Mouse (Mus musculus): ENCODE data around the gene Ctrc.

Ctrc gene

DNA sequence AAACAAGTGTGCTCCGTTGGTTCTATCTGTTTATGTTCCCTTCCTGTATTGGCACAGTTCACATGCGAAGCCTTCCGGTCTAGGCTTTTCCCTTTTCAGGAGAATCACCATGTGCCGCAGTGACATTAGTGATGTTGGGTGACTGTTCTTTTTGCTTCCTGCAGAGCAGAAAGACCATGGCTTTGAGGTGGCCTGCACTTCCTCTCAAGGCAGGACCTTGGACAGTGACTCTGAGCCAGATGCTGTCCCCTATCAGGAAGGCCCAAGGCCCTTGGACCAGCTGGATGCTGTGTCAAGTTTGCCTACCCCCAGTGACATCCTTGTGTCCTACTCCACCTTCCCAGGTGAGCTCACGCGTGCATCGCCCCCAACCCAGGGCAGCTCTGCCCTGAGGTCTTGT lies 34.8 kb downstream of the Ctrc start:
- POLR2A ChIA-PET, result interaction anchor here in 3 of 4 experiments (1.2 to 1.6 kb wide), 4 partner anchors 18 to 193 kb away, joined by 3 to 9 read pairs (median 6); partner anchors contain the start of genes Casp9 (in 3 of the 3) and Tmem82 (in 1 of the 3)
- CTCF ChIA-PET, result interaction anchor here in 2 of 4 experiments (0.8 to 1.5 kb wide), 4 partner anchors 8 to 46 kb away, joined by 3 to 5 read pairs (median 4); no protein-coding TSS in a partner anchor

- CTCF ChIA-PET, result interaction anchor here in 3 of 4 experiments (0.5 to 1.5 kb wide), 8 partner anchors 8 to 159 kb away, joined by 3 to 8 read pairs (median 4); partner anchors contain the start of gene Casp9 (in 1 of the 3)
- POLR2A ChIA-PET, result interaction anchor here in 3 of 4 experiments (1.2 to 1.6 kb wide), 4 partner anchors 17 to 193 kb away, joined by 3 to 9 read pairs (median 6); partner anchors contain the start of genes Casp9 (in 3 of the 3) and Tmem82 (in 1 of the 3)
Observed at GRCm38 (mm10) chr4:141810975-141811374, 35.2 kb downstream of the Ctrc start.

DNA sequence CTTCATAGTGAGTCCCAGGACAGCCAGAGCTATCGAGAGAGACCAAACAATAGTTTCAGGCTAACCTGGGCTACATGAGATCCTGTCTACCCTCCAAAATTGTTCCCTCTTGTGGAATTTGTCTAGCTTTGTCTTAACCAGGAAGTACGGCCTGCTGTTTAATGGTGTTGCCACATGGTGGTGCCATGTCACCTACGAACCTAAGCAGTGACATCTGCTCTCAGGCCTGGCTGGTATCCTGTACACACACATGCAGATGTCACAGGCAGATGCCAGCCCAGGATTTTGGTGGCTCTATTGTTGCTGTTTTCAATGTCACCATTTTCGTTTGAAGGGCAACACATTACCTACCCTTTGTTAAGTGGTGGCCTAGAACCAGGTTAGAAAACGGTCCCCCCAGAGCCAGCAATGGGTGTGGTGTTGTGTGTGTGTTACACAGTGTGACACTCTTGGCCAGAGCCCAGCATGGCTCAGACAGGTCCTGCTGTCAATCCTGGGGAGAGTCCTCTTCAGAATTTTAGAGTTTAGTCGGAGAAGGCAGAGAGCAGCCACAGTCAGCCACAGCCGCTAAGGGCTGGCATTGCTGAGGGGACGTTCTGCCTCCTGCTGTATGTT lies 36.2 kb downstream of the Ctrc start:
- POLR2A ChIA-PET, result interaction anchor here in 2 of 4 experiments (0.7 to 1.6 kb wide), 5 partner anchors 9 to 50 kb away, joined by 3 to 6 read pairs (median 3); partner anchors contain the start of gene Casp9 (in 2 of the 2)
- CTCF ChIA-PET, result interaction anchor here in 3 of 4 experiments (0.6 to 1.2 kb wide), 23 partner anchors 9 to 394 kb away, joined by 3 to 7 read pairs (median 4); partner anchors contain the start of genes Casp9 (in 2 of the 3), Cela2a (in 1 of the 3) and Clcnkb (in 1 of the 3)

DNA sequence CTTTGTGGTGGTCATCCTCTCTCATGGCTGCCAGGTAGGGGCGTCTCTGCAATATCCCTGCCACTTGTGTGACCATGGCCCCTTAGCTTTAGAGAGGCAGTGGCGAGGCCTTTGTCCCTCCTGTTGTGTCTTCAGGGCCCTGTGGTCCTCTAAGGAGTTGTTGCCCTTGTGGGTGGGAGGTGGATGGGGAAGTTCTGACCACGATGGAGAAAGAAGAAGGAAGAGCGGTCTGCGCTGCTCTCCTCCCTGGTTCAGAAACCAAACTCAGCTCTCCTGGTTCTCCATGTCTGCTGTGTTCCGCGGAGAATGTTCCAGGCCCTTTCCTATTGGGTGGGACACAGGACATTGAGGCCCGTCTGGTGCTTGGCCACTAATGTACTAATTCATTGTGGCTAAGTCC lies 40.3 kb downstream of the Ctrc start:
- POLR2A ChIA-PET, result no interaction called here
- CTCF ChIA-PET, result interaction anchor here in 1 of 4 experiments (1.4 kb wide), 1 partner anchor 188 kb away, joined by 4 read pairs; no protein-coding TSS in a partner anchor

- ChIA-PET CTCF (no interaction called here), POLR2A (interaction anchor here in 2 of 4 experiments (0.7 to 1.0 kb wide), 2 partner anchors 13 to 74 kb away, joined by 3 to 6 read pairs; partner anchors contain the start of gene Dnajc16 (in 1 of the 2))
Observed at GRCm38 (mm10) chr4:141804105-141804504, 42.1 kb downstream of the Ctrc start.

GRCm38 (mm10) chr4:141797545-141797944 lies 48.6 kb downstream of the Ctrc start:
- POLR2A ChIA-PET, result no interaction called here
- CTCF ChIA-PET, result interaction anchor here in 1 of 4 experiments (0.6 kb wide), 1 partner anchor 165 kb away, joined by 3 read pairs; no protein-coding TSS in a partner anchor

GRCm38 (mm10) chr4:141796954-141797353 lies 49.2 kb downstream of the Ctrc start:
- POLR2A ChIA-PET, result no interaction called here
- CTCF ChIA-PET, result interaction anchor here in 2 of 4 experiments (0.6 to 0.7 kb wide), 2 partner anchors 166 to 582 kb away, joined by 3 read pairs; no protein-coding TSS in a partner anchor

DNA sequence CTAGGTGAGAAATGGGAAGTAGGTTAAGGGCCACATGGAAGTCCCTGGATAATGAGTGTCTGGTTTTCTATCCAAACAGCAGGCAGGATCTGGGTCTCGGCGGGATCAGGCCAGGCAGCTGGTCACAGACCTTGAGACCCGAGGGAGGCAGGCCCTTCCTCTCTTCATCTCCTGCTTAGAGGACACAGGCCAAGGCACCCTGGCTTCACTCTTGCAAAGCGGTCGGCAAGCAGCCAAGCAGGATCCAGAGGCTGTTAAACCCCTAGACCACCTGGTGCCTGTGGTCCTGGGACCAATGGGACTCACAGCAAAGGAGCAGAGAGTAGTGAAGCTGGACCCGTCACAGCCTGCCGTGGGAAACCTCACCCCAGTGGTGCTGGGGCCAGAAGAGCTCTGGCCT lies 49.8 kb downstream of the Ctrc start:
- POLR2A ChIA-PET, result interaction anchor here in 1 of 4 experiments (0.6 to 1.8 kb wide), 5 partner anchors 14 to 1527 kb away, joined by 3 to 7 read pairs (median 3); no protein-coding TSS in a partner anchor
- CTCF ChIA-PET, result interaction anchor here in 1 of 4 experiments (0.7 kb wide), 1 partner anchor 582 kb away, joined by 3 read pairs; no protein-coding TSS in a partner anchor

DNA sequence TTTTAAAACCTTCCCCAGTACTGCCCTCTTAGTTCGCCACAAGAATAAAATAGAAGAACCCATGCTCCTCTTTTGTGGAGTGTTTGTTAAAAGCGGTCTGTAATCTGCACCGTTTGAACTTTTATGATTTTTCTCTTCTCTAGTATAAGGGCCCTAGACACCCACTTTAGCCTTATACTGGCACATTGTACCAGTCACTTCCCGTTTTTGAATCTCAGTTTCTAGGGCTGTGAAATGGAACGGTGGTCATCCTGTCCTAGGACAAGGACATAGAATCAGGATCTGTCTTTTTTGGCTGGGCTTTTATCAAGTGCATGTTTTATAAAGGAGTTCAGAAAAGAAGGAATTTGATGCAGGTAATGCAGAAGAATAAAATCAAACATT lies 52.0 kb downstream of the Ctrc start:
- ChIA-PET CTCF (interaction anchor here (0.5 to 1.6 kb wide), 12 partner anchors 9 to 203 kb away, joined by 3 to 9 read pairs (median 3); no protein-coding TSS in a partner anchor), POLR2A (interaction anchor here (0.6 to 2.5 kb wide), 73 partner anchors 9 to 1368 kb away, joined by 3 to 16 read pairs (median 5); partner anchors contain the start of genes Ddi2 (in 2 of the 4), Tmem82 (in 2 of the 4), Cela2a (in 1 of the 4) and Hspb7 (in 1 of the 4))

- ChIA-PET POLR2A (interaction anchor here (0.5 to 2.5 kb wide), 122 partner anchors 8 to 1368 kb away, joined by 3 to 16 read pairs (median 4); partner anchors contain the start of genes Cela2a (in 2 of the 4), Ddi2 (in 2 of the 4), Tmem82 (in 2 of the 4) and Ctrc (in 1 of the 4)), CTCF (interaction anchor here (0.5 to 1.6 kb wide), 22 partner anchors 8 to 1000 kb away, joined by 3 to 9 read pairs (median 3); no protein-coding TSS in a partner anchor)
Observed at GRCm38 (mm10) chr4:141793282-141794151, 52.6 kb downstream of the Ctrc start, which contains the start of gene Casp9. Gene Casp9 (plus strand): TSS chr4:141793612.

DNA sequence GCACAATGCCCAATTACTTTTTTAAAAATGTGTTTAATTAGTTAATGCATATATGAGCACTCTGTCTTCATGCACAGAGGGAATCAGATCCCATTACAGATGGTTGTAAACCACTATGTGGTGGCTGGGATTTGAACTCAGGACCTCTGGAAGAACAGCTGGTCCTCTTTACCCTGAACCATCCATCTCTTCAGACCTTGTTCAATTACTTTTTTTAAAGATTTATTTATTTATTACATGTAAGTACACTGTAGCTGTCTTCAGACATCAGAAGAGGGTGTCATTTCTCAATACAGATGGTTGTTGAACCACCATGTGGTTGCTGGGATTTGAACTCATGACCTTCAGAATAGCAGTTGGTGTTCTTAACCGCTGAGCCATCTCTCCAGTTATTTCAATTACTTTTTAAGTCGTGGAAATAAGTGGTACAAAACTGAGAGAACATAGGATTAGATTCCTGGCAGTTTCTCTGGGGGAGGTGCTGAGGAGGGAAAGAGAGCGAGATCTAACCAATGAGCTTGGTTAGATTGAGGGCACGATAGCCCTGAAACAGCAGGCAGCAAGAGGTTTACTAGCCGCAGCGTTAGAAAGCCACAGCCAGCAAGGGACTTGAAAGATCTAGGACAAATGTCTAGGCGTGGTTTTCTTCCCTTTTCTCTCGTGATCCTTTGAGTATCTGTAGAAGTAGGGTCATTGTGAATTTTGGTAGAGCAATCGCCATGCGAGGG lies 53.4 kb downstream of the Ctrc start:
- ChIA-PET CTCF (interaction anchor here in 3 of 4 experiments (0.6 to 1.6 kb wide), 11 partner anchors 20 to 999 kb away, joined by 3 to 7 read pairs (median 3); no protein-coding TSS in a partner anchor), POLR2A (interaction anchor here (0.6 to 2.5 kb wide), 86 partner anchors 9 to 1369 kb away, joined by 3 to 16 read pairs (median 4); partner anchors contain the start of genes Cela2a (in 2 of the 4), Tmem82 (in 2 of the 4), Ctrc (in 1 of the 4) and Ddi2 (in 1 of the 4))

DNA sequence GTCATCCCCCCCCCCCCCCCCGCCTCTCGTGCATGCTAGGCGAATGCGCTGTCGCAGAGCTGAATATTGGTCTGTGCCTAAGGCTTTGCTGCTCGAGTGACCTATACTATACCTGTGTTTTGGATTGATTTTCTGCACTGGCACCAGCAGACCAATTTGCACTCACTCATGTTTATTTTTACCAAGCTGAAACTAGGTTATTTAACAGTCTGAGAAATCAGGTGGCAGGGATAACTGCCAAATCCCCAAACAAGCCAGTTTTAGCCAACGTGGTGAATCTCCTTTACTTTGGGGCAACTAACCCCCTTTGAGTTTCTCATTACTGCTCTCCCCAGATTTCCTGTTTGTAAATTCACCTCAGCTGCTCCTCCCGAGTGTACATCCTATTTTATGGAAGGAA lies 54.2 kb downstream of the Ctrc start:
- ChIA-PET POLR2A (interaction anchor here in 3 of 4 experiments (0.6 to 1.9 kb wide), 11 partner anchors 27 to 771 kb away, joined by 3 to 7 read pairs (median 4); partner anchors contain the start of gene Ddi2 (in 1 of the 3)), CTCF (no interaction called here)

- CTCF ChIA-PET, result no interaction called here
- POLR2A ChIA-PET, result interaction anchor here in 3 of 4 experiments (0.6 to 1.9 kb wide), 13 partner anchors 28 to 772 kb away, joined by 3 to 7 read pairs (median 4); partner anchors contain the start of gene Ddi2 (in 1 of the 3)
Observed at GRCm38 (mm10) chr4:141791486-141791885, 54.7 kb downstream of the Ctrc start.

GRCm38 (mm10) chr4:141790524-141790990 lies 55.6 kb downstream of the Ctrc start, which contains the start of gene Dnajc16:
Gene Dnajc16 (minus strand): TSS chr4:141790931.
- POLR2A ChIA-PET, result interaction anchor here in 3 of 4 experiments (0.6 to 1.9 kb wide), 14 partner anchors 11 to 365 kb away, joined by 3 to 7 read pairs (median 3); no protein-coding TSS in a partner anchor
- CTCF ChIA-PET, result interaction anchor here in 1 of 4 experiments (1.0 kb wide), 1 partner anchor 173 kb away, joined by 4 read pairs; the partner anchor contains the start of gene Tmem82

GRCm38 (mm10) chr4:141789564-141790218 lies 56.5 kb downstream of the Ctrc start:
- POLR2A ChIA-PET, result interaction anchor here in 2 of 4 experiments (0.7 to 1.6 kb wide), 7 partner anchors 10 to 364 kb away, joined by 3 to 5 read pairs (median 3); partner anchors contain the start of gene Tmem82 (in 1 of the 2)
- CTCF ChIA-PET, result no interaction called here

DNA sequence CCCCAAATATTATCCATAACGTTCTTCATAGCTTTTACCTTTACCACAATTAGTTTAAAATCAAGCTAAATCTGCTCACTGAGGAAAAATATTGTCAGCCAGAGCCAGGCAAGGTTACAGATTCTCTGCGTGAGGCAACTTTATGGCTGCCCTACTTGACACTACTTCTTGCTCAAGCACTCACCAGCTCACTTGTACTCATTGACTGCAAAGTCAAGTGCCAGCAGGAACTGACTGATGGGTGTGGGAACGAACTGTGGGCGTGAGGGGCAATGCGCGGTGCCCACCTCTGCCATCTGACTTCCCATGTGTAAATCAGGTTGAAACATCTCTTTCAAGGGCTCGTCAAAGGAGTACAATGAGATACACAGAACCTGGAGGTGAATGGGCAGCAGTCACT lies 58.7 kb downstream of the Ctrc start:
- ChIA-PET CTCF (no interaction called here), POLR2A (no interaction called here)

Data from embryonic stem cell, embryonic (primary cell).